Mouse (Mus musculus): ENCODE measurements around the gene Ppp1r15b. TPM values are rescaled to one million over a fixed set of nuclear protein-coding genes. Genes with fewer than 3 reads are reported as not detected.
A peak's percentile ranks its signal among the peaks of the same experiment; 100 is the strongest.

Ppp1r15b gene
- total RNA-seq (2021), result 10 to 100 TPM; 42.5 to 44.2 TPM

- DNase-seq, result peak; percentile 99 to 100
Measured at GRCm38 (mm10) chr1:133130638-133131560, at the start of gene Ppp1r15b. Gene Ppp1r15b (plus strand): TSS chr1:133131143.

GRCm38 (mm10) chr1:133083003-133083546 lies 47.9 kb upstream of the Ppp1r15b start:
- no peak for DNase-seq

GRCm38 (mm10) chr1:133083942-133084625 lies 46.9 kb upstream of the Ppp1r15b start:
- DNase-seq, result no peak

GRCm38 (mm10) chr1:133084708-133085416 lies 46.1 kb upstream of the Ppp1r15b start:
- no peak for DNase-seq

GRCm38 (mm10) chr1:133085417-133085742 lies 45.6 kb upstream of the Ppp1r15b start:
- no peak for DNase-seq

- DNase-seq, result no peak
Measured at GRCm38 (mm10) chr1:133086804-133087203, 44.1 kb upstream of the Ppp1r15b start.

GRCm38 (mm10) chr1:133087206-133087905 lies 43.6 kb upstream of the Ppp1r15b start:
- DNase-seq, result peak in 1 of 2 experiments; percentile 49

- DNase-seq, result no peak
Measured at GRCm38 (mm10) chr1:133088196-133088595, 42.7 kb upstream of the Ppp1r15b start.

GRCm38 (mm10) chr1:133089415-133089814 lies 41.5 kb upstream of the Ppp1r15b start:
- no peak for DNase-seq

- no peak for DNase-seq
Measured at GRCm38 (mm10) chr1:133090641-133091040, 40.3 kb upstream of the Ppp1r15b start.

- DNase-seq, result no peak
Measured at GRCm38 (mm10) chr1:133091483-133091882, 39.5 kb upstream of the Ppp1r15b start.

GRCm38 (mm10) chr1:133093719-133094118 lies 37.2 kb upstream of the Ppp1r15b start:
- no peak for DNase-seq

GRCm38 (mm10) chr1:133100980-133101798 lies 29.8 kb upstream of the Ppp1r15b start:
- peak; percentile 64 to 78 for DNase-seq

- no peak for DNase-seq
Measured at GRCm38 (mm10) chr1:133102108-133102507, 28.8 kb upstream of the Ppp1r15b start.

- DNase-seq, result no peak
Measured at GRCm38 (mm10) chr1:133103315-133103714, 27.6 kb upstream of the Ppp1r15b start.

- no peak for DNase-seq
Measured at GRCm38 (mm10) chr1:133103871-133104270, 27.1 kb upstream of the Ppp1r15b start.

GRCm38 (mm10) chr1:133116108-133116507 lies 14.8 kb upstream of the Ppp1r15b start:
- DNase-seq, result no peak

- no peak for DNase-seq
Measured at GRCm38 (mm10) chr1:133118127-133118526, 12.8 kb upstream of the Ppp1r15b start.

- no peak for DNase-seq
Measured at GRCm38 (mm10) chr1:133118844-133119243, 12.1 kb upstream of the Ppp1r15b start.

GRCm38 (mm10) chr1:133119931-133120712 lies 10.8 kb upstream of the Ppp1r15b start:
- DNase-seq, result no peak
